Mouse (Mus musculus) midbrain, embryonic 11.5 days (tissue): ENCODE data around the gene Hist2h2aa2. TPM values are rescaled to one million over a fixed set of nuclear protein-coding genes. Genes with fewer than 3 reads are reported as not detected.
A peak's percentile ranks its signal among the peaks of the same experiment; 100 is the strongest.
"Not testable (repeated sequence)": the region's sequence is repeated elsewhere in the genome, so short reads cannot be mapped to it uniquely, and the experiment has no call there.

ENCODE experiments used
- ATAC-seq: fragments of 200-750 bp; cut with Nextera tagmentation; 2 replicates; pipeline ENCODE4 v1.8.0; 2017; ENCODE audit warnings: moderate TSS enrichment, moderate library complexity; ENCODE audit not compliant: low FRiP score
- DNase-seq: peaks from one replicate; pipeline ENCODE4 v3.0.0; 2015; ENCODE audit warnings: low spot score; ENCODE audit errors: missing footprints
- H3K27ac ChIP-seq: fragments of 300-500 bp; sonication (generic); 2 replicates; pipeline ENCODE4 v1.5.1; 2014; ENCODE audit warnings: low read depth, low read length
- H3K27me3 ChIP-seq: fragments of 300-500 bp; sonication (generic); 2 replicates; pipeline ENCODE4 v1.6.1; 2014; ENCODE audit warnings: mild to moderate bottlenecking, low read length, moderate library complexity, mixed read lengths; ENCODE audit not compliant: control insufficient read depth, insufficient read depth
- H3K36me3 ChIP-seq: fragments of 300-500 bp; sonication (generic); 2 replicates; pipeline ENCODE4 v1.6.1; 2014; ENCODE audit warnings: mild to moderate bottlenecking, low read length, moderate library complexity, mixed read lengths; ENCODE audit not compliant: control insufficient read depth, insufficient read depth
- H3K4me1 ChIP-seq: fragments of 300-500 bp; sonication (generic); 2 replicates; pipeline ENCODE4 v1.6.1; 2014; ENCODE audit warnings: low read length; ENCODE audit not compliant: control insufficient read depth, insufficient read depth
- H3K4me2 ChIP-seq: fragments of 300-500 bp; sonication (generic); 2 replicates; pipeline ENCODE4 v1.6.1; 2014; ENCODE audit warnings: mild to moderate bottlenecking, moderate library complexity
- H3K4me3 ChIP-seq: fragments of 300-500 bp; sonication (generic); 2 replicates; pipeline ENCODE4 v1.5.1; 2014; ENCODE audit warnings: low read depth, low read length
- H3K9ac ChIP-seq: fragments of 300-500 bp; sonication (generic); 2 replicates; pipeline ENCODE4 v1.6.1; 2014; ENCODE audit warnings: low read length
- H3K9me3 ChIP-seq: fragments of 300-500 bp; sonication (generic); 2 replicates; pipeline ENCODE4 v1.6.1; 2016; ENCODE audit warnings: low read length; ENCODE audit not compliant: control insufficient read depth
- WGBS: fragments of 180-500 bp; shearing (Covaris S2); extraction: QIAGEN DNeasy Blood & Tissue Kit; methylation state at CpG from one replicate; pipeline ENCODE4 v1.1.7; 2014; 5-methylcytosine and 5-hydroxymethylcytosine counted together
- polyA plus RNA-seq: library from polyadenylated mRNA; unstranded; fragments of >200 nt; fragmentation: Nextera tagmentation; extraction: Ambion mirVana; gene quantifications from 2 replicates; pipeline ENCODE4 v1.2.1, GENCODE M21; 2014

The Hist2h2aa2 gene
- polyA plus RNA-seq, 1 experiment from 2014 or later = 55.2 TPM

DNA sequence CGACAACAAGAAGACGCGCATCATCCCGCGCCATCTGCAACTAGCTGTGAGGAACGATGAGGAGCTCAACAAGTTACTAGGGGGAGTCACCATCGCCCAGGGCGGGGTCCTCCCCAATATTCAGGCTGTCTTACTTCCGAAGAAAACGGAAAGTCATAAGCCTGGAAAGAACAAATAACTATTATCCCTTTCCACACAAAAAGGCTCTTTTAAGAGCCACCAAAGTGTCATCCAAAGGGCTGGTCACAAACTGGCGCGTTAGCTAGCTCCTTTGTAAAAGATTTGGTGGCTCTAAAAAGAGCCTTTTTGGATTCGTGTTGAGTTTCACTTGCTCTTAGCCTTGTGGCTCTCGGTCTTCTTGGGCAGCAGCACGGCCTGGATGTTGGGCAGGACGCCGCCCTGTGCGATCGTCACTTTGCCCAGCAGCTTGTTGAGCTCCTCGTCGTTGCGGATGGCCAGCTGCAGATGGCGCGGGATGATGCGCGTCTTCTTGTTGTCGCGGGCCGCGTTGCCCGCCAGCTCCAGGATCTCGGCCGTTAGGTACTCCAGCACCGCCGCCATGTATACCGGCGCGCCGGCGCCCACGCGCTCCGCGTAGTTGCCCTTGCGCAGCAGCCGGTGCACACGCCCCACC is 19.8 kb downstream of the Hist2h2aa2 start:
- Histone ChIP-seq H3K9ac (peak overlapping the region; percentile 94), H3K4me2 (peak overlapping the region; percentile 85), H3K27ac (peak overlapping the region; percentile 96), H3K4me1 (peaks cover 20% of the 10 kb centered on the region), H3K4me3 (peak overlapping the region; percentile 60)
- H3K9me3 ChIP-seq, H3K36me3 ChIP-seq, H3K27me3 ChIP-seq: not testable (repeated sequence)
- WGBS = under 1% methylated on average over 33 of the region's 47 CpGs
- DNase-seq (peak; percentile 97), ATAC-seq (peak; percentile 14)

DNA sequence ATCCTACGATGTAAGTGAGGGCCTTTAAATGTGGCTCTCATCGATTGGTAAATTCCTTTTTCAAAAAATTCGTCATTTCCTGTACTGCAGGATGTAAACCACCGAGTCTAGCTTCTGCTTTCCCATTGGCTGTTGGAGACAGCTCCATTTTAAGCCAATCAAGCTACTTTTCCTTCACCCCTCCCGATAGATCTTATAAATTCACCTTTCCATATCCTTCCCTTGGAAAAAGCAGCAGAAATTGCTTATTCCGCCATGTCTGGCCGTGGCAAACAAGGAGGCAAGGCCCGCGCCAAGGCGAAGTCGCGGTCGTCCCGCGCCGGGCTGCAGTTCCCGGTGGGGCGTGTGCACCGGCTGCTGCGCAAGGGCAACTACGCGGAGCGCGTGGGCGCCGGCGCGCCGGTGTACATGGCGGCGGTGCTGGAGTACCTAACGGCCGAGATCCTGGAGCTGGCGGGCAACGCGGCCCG is 20.4 kb downstream of the Hist2h2aa2 start, which contains the start of the genes Bola1 and Hist2h2ab:
Bola1 (minus strand) TSS at position 49 of the 470 bp plus-strand sequence.
Hist2h2ab (plus strand) TSS at position 205 of the 470 bp plus-strand sequence.
- peak within 1 kb of the TSS; percentile 96 for H3K27ac ChIP-seq
- peak within 1 kb of the TSS; percentile 60 for H3K4me3 ChIP-seq
- no peaks in the 10 kb centered on the region for H3K27me3 ChIP-seq
- peak within 1 kb of the TSS; percentile 85 for H3K4me2 ChIP-seq
- WGBS = 0% methylated on average over 37 of the region's 37 CpGs
- peak within 1 kb of the TSS; percentile 94 for H3K9ac ChIP-seq
- peaks cover 19% of the 10 kb centered on the region for H3K4me1 ChIP-seq
- H3K9me3 ChIP-seq = no peaks in the 10 kb centered on the region
- ATAC-seq = peak; percentile 89
- DNase-seq = peak; percentile 98
- H3K36me3 ChIP-seq = no peaks in the 10 kb centered on the region

DNA sequence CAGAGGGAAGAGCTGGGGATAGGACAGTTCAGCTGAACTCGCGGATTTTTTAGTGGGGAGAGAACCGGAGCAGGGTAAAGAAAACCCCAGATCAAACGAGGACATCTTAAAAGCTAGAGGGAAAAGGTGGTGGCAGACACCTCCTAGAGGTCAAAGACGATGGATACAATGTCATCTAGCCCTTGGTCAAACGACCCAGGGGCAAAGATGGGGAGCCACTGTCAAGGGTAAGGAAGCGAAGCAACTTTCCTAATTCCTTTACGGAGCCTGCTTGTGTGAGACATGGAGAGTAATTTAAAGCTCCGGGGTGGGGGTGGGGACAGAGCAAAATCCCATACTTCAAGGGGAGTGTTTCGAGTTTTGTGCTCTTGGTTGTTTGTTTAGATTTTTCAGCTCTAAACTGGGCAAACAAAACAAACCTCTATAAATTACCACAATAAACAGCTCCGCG is 20.9 kb downstream of the Hist2h2aa2 start:
- Histone ChIP-seq H3K4me3 (peak overlapping the region; percentile 60), H3K9me3 (no peaks in the 10 kb centered on the region), H3K9ac (peak overlapping the region; percentile 94), H3K4me2 (peak overlapping the region; percentile 85), H3K27me3 (no peaks in the 10 kb centered on the region), H3K4me1 (peaks cover 19% of the 10 kb centered on the region), H3K36me3 (no peaks in the 10 kb centered on the region), H3K27ac (peak overlapping the region; percentile 96)
- WGBS = under 1% methylated on average over 12 of the region's 12 CpGs
- peak; percentile 95 for DNase-seq
- ATAC-seq = peak; percentile 26; the same call in 1 of the 2 replicates

DNA sequence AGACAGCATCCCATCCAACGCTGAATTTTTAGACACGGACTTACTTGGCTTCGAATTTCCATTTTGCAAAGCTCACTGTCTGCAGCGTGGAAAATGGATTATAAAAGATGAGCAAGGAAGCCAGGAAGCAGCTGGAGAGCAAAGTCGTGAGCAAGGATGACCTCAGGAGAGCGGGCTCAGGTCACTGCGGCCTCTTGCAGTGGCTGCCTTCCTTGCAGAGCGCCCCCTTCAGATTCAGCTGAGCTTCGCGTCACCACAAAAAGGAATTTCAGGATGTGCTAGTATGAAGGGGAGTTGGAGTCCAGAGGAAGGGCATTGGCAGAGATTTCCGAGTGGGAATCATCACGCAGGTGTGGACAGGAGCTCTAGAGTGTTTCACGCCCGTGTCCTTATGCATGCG is 30.8 kb downstream of the Hist2h2aa2 start:
- H3K4me1 ChIP-seq = no peaks in the 10 kb centered on the region
- no peaks in the 10 kb centered on the region for H3K36me3 ChIP-seq
- no peaks in the 10 kb centered on the region for H3K9me3 ChIP-seq
- H3K9ac ChIP-seq = no peak overlapping the region
- H3K27ac ChIP-seq = no peak overlapping the region
- no peaks in the 10 kb centered on the region for H3K27me3 ChIP-seq
- H3K4me2 ChIP-seq = no peak overlapping the region
- ATAC-seq = no peak
- no peak overlapping the region for H3K4me3 ChIP-seq
- 18% methylated on average over 15 of the region's 15 CpGs for WGBS
- no peak for DNase-seq

DNA sequence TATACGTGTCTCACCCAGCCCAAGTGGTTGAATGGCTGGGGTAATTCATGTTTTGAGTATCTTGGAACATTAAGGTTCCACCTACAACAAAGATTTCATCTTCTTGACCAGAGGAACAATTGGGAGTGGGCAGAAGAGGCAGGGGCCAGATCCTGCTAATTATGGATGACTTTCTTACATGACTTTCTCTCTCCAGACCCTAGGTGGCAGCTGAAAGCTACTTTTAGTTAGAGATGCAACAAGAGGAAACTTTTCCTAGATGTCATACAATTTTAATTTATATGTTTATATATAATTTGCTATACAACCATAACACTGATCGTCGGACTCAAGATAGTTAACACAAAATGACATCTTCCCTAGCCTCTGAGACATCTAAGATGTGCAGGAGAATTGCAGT is 32.3 kb downstream of the Hist2h2aa2 start:
- no peaks in the 10 kb centered on the region for H3K27me3 ChIP-seq
- no peak overlapping the region for H3K27ac ChIP-seq
- H3K9ac ChIP-seq = no peak overlapping the region
- ATAC-seq (no peak), DNase-seq (no peak)
- no peaks in the 10 kb centered on the region for H3K9me3 ChIP-seq
- no peak overlapping the region for H3K4me2 ChIP-seq
- H3K4me3 ChIP-seq = no peak overlapping the region
- no peaks in the 10 kb centered on the region for H3K36me3 ChIP-seq
- 89% methylated on average over 3 of the region's 3 CpGs for WGBS
- no peaks in the 10 kb centered on the region for H3K4me1 ChIP-seq

DNA sequence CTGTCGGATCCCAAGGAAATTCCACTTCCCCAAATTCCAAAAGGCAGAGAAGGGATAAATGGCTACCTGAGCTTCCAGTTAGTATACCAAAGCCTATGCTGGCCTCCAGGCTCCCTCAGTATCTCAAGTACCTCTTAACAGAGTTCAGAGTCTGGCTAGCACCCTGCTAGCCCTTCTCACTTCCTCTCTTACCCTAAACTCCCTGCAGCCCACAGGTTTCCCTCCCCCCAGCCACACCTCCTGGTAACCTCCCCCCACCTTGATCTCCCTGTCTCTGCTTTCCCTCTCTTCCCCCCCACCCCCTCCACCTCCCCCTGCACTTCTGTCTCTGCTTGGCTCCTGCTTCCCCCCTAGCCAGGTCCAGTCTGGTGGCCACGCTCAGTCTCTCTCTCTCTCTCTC is 40.3 kb downstream of the Hist2h2aa2 start:
- H3K4me3 ChIP-seq = no peak overlapping the region
- no peaks in the 10 kb centered on the region for H3K27me3 ChIP-seq
- WGBS = 73% methylated on average over 2 of the region's 2 CpGs
- DNase-seq (no peak), ATAC-seq (no peak)
- no peak overlapping the region for H3K4me2 ChIP-seq
- no peak overlapping the region for H3K9ac ChIP-seq
- no peaks in the 10 kb centered on the region; the same call in 1 of the 2 replicates for H3K36me3 ChIP-seq
- no peak overlapping the region for H3K27ac ChIP-seq
- H3K9me3 ChIP-seq = no peaks in the 10 kb centered on the region; the same call in 1 of the 2 replicates
- peaks cover 11% of the 10 kb centered on the region for H3K4me1 ChIP-seq

DNA sequence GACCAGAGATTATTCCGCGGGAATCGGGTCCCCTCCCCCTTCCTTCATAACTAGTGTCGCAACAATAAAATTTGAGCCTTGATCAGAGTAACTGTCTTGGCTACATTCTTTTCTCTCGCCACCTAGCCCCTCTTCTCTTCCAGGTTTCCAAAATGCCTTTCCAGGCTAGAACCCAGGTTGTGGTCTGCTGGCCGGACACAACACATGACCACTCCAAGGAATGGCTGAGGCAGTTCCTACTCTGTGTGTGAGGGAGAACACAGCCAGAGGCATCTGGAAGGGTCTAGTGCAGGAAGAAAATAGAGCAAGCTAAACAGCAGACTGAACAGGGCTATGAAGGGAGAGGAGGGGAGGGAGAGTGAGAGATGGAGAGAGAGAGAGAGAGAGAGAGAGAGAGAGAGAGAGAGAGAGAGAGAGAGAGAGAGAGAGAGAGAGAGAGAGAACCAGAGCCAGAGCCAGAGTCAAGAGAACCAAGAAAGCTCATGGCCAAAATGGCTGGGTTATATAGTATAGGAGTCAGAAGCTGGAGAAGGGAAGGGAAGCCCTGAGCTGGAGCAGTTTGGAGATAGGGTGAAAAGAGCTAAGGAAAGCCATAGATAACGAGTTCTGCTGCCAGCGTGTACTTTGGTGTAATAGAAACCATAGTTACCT is 41.4 kb downstream of the Hist2h2aa2 start:
- not testable (repeated sequence) for H3K9ac ChIP-seq, H3K9me3 ChIP-seq, H3K4me3 ChIP-seq, H3K27me3 ChIP-seq, H3K4me2 ChIP-seq, DNase-seq, H3K36me3 ChIP-seq, H3K27ac ChIP-seq, ATAC-seq
- WGBS = 27% methylated on average over 6 of the region's 8 CpGs
- peaks cover 11% of the 10 kb centered on the region for H3K4me1 ChIP-seq

DNA sequence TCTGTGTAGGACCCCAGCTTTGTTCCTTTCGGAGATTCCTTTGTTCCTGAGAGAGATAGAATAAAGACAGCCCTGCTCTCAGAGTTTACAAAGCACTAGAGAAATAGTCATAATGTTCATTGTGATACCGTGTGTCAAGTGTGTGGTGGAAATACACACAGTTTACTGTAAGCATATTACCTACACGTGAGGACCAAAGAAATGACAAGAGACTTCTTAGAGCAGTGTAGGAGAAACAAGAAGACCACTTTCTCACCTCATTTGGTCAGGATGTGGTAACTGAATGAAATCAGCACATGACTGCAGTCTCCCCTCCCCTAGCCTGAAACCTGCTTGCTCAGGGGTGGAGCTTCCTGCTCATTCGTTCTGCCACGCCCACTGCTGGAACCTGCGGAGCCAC is 41.9 kb downstream of the Hist2h2aa2 start:
- Histone ChIP-seq H3K27me3 (no peaks in the 10 kb centered on the region), H3K4me1 (peaks cover 11% of the 10 kb centered on the region), H3K9ac (peak overlapping the region; percentile 52), H3K4me3 (peak overlapping the region; percentile 13; the same call in 1 of the 2 replicates), H3K9me3 (no peaks in the 10 kb centered on the region; the same call in 1 of the 2 replicates), H3K4me2 (peak overlapping the region; percentile 96), H3K27ac (no peak overlapping the region), H3K36me3 (no peaks in the 10 kb centered on the region; the same call in 1 of the 2 replicates)
- peak; percentile 89 for DNase-seq
- 11% methylated on average over 6 of the region's 6 CpGs for WGBS
- peak; percentile 1; the same call in 1 of the 2 replicates for ATAC-seq
